Mouse (Mus musculus) midbrain, embryonic 14.5 days (tissue): ENCODE results near the gene Asb16. TPM values are rescaled to one million over a fixed set of nuclear protein-coding genes. Genes with fewer than 3 reads are reported as not detected.

Source experiments
- ATAC-seq: fragments of 200-750 bp; cut with Nextera tagmentation; 2 replicates; pipeline ENCODE4 v1.8.0; 2017; ENCODE audit warnings: moderate number of reproducible peaks, moderate library complexity; ENCODE audit not compliant: low FRiP score, low TSS enrichment
- DNase-seq: peaks from one replicate; pipeline ENCODE4 v3.0.0-alpha.2; 2015
- H3K27ac ChIP-seq: fragments of 300-500 bp; sonication (generic); replicated peaks from 2 replicates; pipeline ENCODE4 v1.5.1; 2014; ENCODE audit warnings: mild to moderate bottlenecking, low read depth, low read length, moderate library complexity
- H3K27me3 ChIP-seq: fragments of 300-500 bp; sonication (generic); 2 replicates; pipeline ENCODE4 v1.6.1; 2014; ENCODE audit warnings: low read length, control low read depth, mixed read lengths; ENCODE audit not compliant: control insufficient read depth, insufficient read depth
- H3K36me3 ChIP-seq: fragments of 300-500 bp; sonication (generic); 2 replicates; pipeline ENCODE4 v1.6.1; 2014; ENCODE audit warnings: low read length, control low read depth; ENCODE audit not compliant: control insufficient read depth, insufficient read depth
- H3K4me1 ChIP-seq: fragments of 300-500 bp; sonication (generic); 2 replicates; pipeline ENCODE4 v1.6.1; 2014; ENCODE audit warnings: mild to moderate bottlenecking, antibody characterized with exemption, low read length, control low read depth; ENCODE audit not compliant: control insufficient read depth, insufficient read depth
- H3K4me2 ChIP-seq: fragments of 300-500 bp; sonication (generic); 2 replicates; pipeline ENCODE4 v1.6.1; 2014; ENCODE audit warnings: mild to moderate bottlenecking, low read length, moderate library complexity
- H3K4me3 ChIP-seq: fragments of 300-500 bp; sonication (generic); replicated peaks from 2 replicates; pipeline ENCODE4 v1.5.1; 2014; ENCODE audit warnings: low read depth, low read length
- H3K9ac ChIP-seq: fragments of 300-500 bp; sonication (generic); replicated peaks from 2 replicates; pipeline ENCODE4 v1.6.1; 2014; ENCODE audit warnings: mild to moderate bottlenecking, low read length, moderate library complexity
- H3K9me3 ChIP-seq: fragments of 300-500 bp; sonication (generic); 2 replicates; pipeline ENCODE4 v1.6.1; 2016; ENCODE audit warnings: low read length, control low read depth, mixed read lengths; ENCODE audit not compliant: control insufficient read depth
- WGBS: fragments of 180-500 bp; shearing (Covaris S2); extraction: QIAGEN DNeasy Blood & Tissue Kit; methylation state at CpG from one replicate; pipeline ENCODE4 v1.1.7; 2014; 5-methylcytosine and 5-hydroxymethylcytosine counted together
- polyA plus RNA-seq: library from polyadenylated mRNA; unstranded; fragments of >200 nt; fragmentation: Nextera tagmentation; extraction: Ambion mirVana; gene quantifications from 2 replicates; pipeline ENCODE4 v1.2.1, GENCODE M21; 2014

The Asb16 gene
- 0.12 TPM in 1 of 2 replicates, not detected in the other for polyA plus RNA-seq

DNA sequence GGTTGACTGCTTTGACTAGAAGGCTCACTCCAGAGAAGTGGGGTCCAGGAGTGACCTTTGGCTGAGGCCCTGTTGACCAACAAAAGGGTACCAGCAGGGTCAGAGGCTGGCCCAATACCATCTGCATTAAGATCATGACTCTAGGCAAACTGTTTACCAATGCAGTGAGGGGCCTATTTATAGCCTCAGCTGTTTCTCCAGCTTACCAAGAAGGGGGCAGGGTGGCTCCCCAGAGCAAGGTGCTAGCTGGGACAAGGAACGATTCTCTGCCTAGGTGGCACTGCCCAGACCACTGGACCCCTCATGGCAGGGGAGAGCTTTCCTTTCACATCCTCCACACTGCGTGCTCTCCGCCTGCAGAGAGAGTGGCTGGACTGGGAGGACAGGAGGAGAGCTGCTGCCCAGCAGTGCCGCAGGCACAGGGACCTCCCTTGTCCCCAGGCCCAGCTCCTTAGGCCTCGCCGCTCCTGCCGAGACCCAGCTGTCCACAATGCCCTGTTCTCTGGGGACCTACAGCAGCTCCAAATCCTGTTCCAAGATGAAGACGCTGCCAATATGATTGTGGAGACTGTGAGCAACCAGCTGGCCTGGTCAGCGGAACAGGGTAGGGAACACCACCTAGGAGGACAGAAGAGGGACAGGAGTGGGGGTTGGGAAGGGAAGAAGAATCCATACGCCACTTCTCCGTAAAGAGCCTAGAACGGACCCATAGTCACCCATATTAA, at the start of gene Asb16:
Asb16 (plus strand) TSS at position 224 of the 725 bp plus-strand sequence.
- no peak for ATAC-seq
- Histone ChIP-seq H3K36me3 (no peaks in the 10 kb centered on the region), H3K4me1 (no peaks in the 10 kb centered on the region), H3K9me3 (no peaks in the 10 kb centered on the region), H3K9ac (no peak within 1 kb of the TSS), H3K27ac (no peak within 1 kb of the TSS), H3K4me2 (no peak within 1 kb of the TSS), H3K4me3 (no peak within 1 kb of the TSS), H3K27me3 (no peaks in the 10 kb centered on the region)
- no peak for DNase-seq
- WGBS, result 85% methylated on average over 12 of the region's 12 CpGs

DNA sequence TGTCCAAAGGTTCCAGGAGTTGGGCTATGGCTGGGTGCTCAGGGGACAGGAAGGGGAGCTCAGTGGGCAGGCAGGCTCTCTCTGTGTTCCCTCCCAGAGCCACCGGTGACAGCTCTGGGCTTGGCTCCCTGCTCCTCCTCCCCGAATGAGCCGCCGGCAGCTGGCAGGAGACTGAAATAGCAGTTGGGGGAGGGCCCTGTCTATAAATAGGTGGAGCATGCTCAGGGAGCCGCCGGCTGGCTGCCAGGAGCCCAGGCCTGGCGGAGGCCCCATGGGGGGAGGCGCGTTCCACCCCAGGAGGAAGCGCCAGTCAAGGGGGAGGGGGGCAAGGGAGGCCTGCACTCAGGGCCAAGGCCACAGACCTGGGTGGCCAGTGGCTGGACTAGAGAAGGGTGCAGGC, 49.8 kb upstream of the Asb16 start:
- peaks cover 43% of the 10 kb centered on the region for H3K36me3 ChIP-seq
- DNase-seq, result peak; percentile 86
- H3K9ac ChIP-seq, result peak overlapping the region; percentile 29; the same call in 1 of the 2 replicates
- peaks cover 48% of the 10 kb centered on the region for H3K4me1 ChIP-seq
- peak overlapping the region; percentile 73 for H3K27ac ChIP-seq
- H3K27me3 ChIP-seq, result no peaks in the 10 kb centered on the region
- 0% methylated on average over 10 of the region's 10 CpGs for WGBS
- peak; percentile 66 for ATAC-seq
- no peaks in the 10 kb centered on the region for H3K9me3 ChIP-seq
- H3K4me3 ChIP-seq, result peak overlapping the region; percentile 16; the same call in 1 of the 2 replicates
- H3K4me2 ChIP-seq, result peak overlapping the region; percentile 39

DNA sequence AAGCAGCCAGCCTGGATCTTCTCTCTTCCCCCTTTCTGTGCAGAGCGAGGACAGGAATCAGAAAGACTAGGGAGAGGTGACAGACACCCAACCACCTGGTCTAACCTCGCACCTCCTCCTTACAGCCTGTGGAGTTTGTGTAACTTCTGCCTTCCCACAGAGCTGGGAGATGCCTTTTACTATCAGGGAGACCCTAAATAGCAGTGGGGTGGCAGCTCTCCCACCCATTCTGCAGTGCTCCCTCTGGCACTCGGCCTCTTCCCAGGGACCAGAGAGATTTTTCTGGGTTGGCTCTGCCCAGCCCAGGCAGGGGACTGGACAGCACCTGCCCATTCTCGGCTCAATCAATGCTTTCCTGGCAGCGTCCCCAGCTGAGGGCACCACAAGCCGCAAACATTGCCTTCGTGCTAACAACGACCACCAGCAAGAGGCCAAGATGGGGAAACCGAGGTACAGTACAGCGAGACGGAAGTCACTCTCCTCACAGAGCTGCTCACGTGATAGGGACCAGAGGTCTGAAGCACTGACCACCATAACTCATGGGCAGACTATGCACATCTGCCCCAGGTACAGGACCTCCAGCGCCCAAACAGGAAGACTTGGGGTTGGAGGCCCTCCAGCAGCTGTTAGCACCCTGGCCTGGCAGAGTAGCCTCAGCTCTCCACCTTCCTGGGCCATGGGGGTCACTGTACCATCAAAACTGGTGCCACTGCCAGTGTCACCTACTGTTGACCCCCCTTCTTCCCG, 49.1 kb upstream of the Asb16 start:
- ATAC-seq (no peak), DNase-seq (no peak)
- peak overlapping the region; percentile 39 for H3K4me2 ChIP-seq
- H3K27me3 ChIP-seq, result no peaks in the 10 kb centered on the region
- WGBS, result 74% methylated on average over 14 of the region's 14 CpGs
- 0 out of 2 replicates have a peak overlapping the region, but pooled peaks have one; percentile 29 for H3K9ac ChIP-seq
- peaks cover 46% of the 10 kb centered on the region for H3K36me3 ChIP-seq
- H3K27ac ChIP-seq, result peak overlapping the region; percentile 73
- peaks cover 50% of the 10 kb centered on the region for H3K4me1 ChIP-seq
- no peak overlapping the region for H3K4me3 ChIP-seq
- no peaks in the 10 kb centered on the region for H3K9me3 ChIP-seq

DNA sequence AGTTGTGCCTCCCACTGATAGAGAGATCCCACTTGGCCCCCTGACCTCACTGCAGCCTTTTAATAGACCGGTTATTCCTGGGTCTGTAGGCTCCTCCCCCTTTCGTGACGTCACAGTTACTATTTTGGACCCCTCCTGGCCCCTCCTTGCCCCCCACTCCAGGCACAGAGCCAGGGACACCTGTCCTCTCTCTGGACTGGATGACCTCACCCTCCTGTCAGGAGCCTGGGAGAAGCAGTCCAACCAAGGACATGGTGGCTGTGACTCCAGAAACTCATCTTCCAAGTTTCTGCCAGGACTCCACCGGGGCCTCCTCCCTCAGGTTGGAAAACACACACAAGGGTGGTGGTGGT, 48.6 kb upstream of the Asb16 start:
- no peak overlapping the region for H3K27ac ChIP-seq

DNA sequence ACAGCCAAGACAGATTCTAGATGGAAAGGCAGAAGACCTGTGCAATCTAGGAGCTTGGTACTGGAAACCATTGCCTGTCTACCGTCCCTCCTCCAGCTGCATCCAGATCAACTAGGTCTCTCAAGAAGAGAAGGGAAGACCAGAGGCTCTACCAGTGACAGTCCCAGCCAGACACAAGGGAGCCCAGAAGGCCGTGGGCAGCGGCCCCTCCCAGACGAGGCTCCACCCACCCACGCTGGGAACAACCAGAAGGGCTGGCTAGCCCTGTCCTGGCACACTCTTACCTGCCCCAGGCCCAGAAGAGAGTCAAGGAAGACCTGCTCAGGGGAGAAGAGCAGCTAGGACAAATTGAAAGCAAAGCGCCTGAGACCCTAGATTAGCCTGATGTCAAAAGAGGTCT, 48.1 kb upstream of the Asb16 start:
- Histone ChIP-seq H3K4me3 (no peak overlapping the region), H3K27ac (no peak overlapping the region), H3K9me3 (no peaks in the 10 kb centered on the region), H3K27me3 (no peaks in the 10 kb centered on the region), H3K36me3 (peaks cover 47% of the 10 kb centered on the region), H3K4me1 (peaks cover 55% of the 10 kb centered on the region), H3K4me2 (no peak overlapping the region), H3K9ac (no peak overlapping the region)
- WGBS, result 72% methylated on average over 6 of the region's 6 CpGs
- no peak for ATAC-seq
- DNase-seq, result no peak

More for the DNA sequence above, 48.6 kb upstream of the Asb16 start:
- DNase-seq (no peak), ATAC-seq (no peak)
- no peak overlapping the region for H3K4me3 ChIP-seq
- 75% methylated on average over 4 of the region's 4 CpGs for WGBS
- peaks cover 52% of the 10 kb centered on the region for H3K4me1 ChIP-seq
- H3K9ac ChIP-seq, result no peak overlapping the region
- peaks cover 47% of the 10 kb centered on the region for H3K36me3 ChIP-seq
- no peaks in the 10 kb centered on the region for H3K27me3 ChIP-seq
- H3K9me3 ChIP-seq, result no peaks in the 10 kb centered on the region
- H3K4me2 ChIP-seq, result no peak overlapping the region

DNA sequence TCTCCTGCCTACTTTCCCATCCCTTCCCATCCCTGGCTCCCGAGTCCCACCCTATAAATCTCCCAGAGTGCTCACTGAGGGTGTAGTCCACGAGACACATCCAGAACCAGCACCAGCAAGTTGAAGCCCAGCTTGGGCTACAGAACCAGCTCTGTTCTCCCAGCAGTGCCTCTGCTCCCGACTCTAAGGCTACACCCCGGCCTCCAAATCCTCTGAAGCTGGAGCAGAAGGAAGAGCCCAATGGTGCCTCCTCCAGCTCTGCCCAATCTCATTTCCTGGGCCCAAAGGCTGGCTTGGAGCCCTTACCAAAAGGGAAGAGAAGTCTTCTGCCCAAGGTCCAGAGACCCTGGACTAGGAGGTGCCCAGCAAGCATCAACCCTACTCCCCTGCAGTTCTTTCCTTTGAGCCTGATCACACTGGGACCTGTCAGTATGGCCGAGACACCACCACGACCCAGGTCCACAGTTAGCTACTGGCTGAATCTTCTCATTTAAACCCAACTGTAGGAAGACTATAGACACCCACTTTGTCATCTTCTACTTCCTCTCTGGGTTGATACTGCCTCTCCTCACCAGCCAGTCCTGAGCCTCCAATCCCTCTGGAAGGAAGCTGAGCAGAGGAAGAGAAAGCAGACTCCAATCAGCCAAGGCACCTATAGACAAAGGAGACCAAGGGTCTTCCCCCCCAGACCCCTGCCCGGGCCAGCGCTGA, 47.1 kb upstream of the Asb16 start:
- Histone ChIP-seq H3K27me3 (no peaks in the 10 kb centered on the region), H3K36me3 (peaks cover 42% of the 10 kb centered on the region), H3K9me3 (no peaks in the 10 kb centered on the region), H3K4me3 (no peak overlapping the region), H3K27ac (no peak overlapping the region), H3K9ac (no peak overlapping the region), H3K4me1 (peaks cover 57% of the 10 kb centered on the region), H3K4me2 (no peak overlapping the region)
- 88% methylated on average over 8 of the region's 8 CpGs for WGBS
- ATAC-seq (no peak), DNase-seq (no peak)

DNA sequence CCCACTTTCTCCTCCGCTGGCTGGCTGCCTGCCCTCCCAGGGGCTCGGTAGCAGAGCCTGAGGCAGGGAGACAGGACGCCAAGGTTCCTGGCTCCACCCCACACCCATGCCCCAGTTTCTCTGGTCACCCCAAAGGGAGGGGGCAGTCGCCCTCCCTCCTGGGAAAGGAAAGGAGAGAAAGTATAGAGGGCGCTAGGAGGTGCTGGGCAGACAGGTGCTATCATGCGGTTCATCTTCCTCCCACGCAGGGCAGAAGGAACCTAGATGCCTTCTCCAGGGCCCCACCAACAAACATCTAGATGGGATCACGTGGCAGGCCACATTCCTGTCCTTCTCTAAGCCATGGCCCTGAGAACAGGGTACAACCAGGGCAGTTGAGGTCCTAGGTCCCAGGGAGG, 46.6 kb upstream of the Asb16 start:
- H3K9ac ChIP-seq, result no peak overlapping the region
- peaks cover 40% of the 10 kb centered on the region for H3K36me3 ChIP-seq
- 77% methylated on average over 8 of the region's 8 CpGs for WGBS
- DNase-seq (no peak), ATAC-seq (no peak)
- H3K27ac ChIP-seq, result no peak overlapping the region
- no peak overlapping the region for H3K4me3 ChIP-seq
- no peaks in the 10 kb centered on the region for H3K9me3 ChIP-seq
- H3K27me3 ChIP-seq, result no peaks in the 10 kb centered on the region
- no peak overlapping the region for H3K4me2 ChIP-seq
- H3K4me1 ChIP-seq, result peaks cover 58% of the 10 kb centered on the region

DNA sequence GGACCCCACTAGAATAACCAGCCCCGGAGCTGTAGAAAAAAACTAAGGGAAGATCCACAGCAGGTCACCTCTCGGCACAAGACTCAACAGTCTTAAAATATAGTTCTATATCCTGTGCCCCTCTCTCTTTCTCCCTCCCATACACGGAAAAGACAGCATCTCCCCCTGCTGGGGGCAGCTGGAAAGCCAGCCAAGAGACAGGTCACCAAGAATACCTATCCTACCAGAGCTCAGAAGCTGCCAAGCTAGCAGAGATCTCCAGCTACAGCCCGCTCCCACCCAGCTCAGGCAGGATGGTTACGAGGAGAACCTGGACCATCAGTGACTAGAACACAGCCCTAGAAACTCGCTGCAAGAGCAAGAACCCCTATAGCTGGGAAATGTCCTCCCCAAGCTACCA, 45.4 kb upstream of the Asb16 start:
- ATAC-seq (no peak), DNase-seq (peak; percentile 78)
- H3K27me3 ChIP-seq, result no peaks in the 10 kb centered on the region
- H3K4me1 ChIP-seq, result peaks cover 58% of the 10 kb centered on the region
- H3K27ac ChIP-seq, result no peak overlapping the region
- H3K36me3 ChIP-seq, result peaks cover 30% of the 10 kb centered on the region
- H3K4me2 ChIP-seq, result no peak overlapping the region
- H3K9me3 ChIP-seq, result no peaks in the 10 kb centered on the region
- no peak overlapping the region for H3K4me3 ChIP-seq
- WGBS, result 50% methylated on average over 6 of the region's 6 CpGs
- H3K9ac ChIP-seq, result no peak overlapping the region; the same call in 1 of the 2 replicates
